In the genomic region with DNA sequence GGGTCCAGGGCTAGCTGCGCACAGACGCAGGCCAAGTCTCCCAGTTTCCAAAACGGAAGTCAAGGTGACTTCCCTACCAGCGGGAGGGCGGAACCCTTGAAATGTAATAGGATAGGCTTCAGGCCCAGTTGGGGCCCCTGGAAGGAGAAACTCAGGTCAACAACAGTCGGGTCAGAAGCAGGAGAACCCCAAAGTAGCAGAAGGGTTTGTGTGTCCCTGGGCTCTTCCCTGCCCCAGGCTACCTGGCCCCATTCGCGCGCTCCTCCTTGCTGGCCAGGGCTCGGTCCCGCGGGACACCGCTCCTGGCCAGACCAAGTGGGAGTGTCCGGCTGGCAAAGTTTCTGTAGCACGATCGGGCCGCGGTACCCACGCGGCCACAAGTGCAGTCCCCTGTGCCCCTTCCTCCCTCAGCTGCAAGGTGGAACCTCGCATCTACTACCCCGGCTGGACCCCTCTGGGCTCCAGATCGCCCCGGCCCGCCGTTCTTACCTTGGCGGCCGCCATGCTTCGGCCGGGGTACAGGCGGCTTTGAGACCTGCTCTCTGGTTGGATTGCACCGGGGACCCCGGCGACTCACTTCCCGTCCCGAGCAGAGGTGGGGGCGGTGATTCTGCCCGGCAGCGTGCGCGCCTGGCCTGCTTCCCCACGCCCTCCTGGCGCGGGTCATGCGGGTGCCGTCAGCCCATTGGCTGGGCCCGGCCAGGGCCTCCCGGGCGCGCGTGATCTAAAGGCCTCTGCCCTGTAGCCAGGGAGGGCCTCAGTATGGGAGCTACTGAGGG, we compare ENCODE assay signal across 7 mouse cellular contexts. TPM values are rescaled to one million over a fixed set of nuclear protein-coding genes. Genes with fewer than 3 reads are reported as not detected.
DNase-seq lines count a peak whose midpoint lies in the region; ATAC-seq and TF ChIP-seq lines count a peak whose summit lies in the region.

Slc25a13 (minus strand) TSS at position 667 of the 779 bp plus-strand sequence.

- H3K9ac ChIP-seq in forebrain, postnatal 0 days = peak within 1 kb of the TSS; percentile 67
- peak within 1 kb of the TSS; percentile 80 for H3K9ac ChIP-seq in hindbrain, embryonic 13.5 days
- peak within 1 kb of the TSS; percentile 83 for H3K9ac ChIP-seq in limb, embryonic 13.5 days
- peak within 1 kb of the TSS; percentile 54 for H3K9ac ChIP-seq in midbrain, embryonic 14.5 days (replicated peaks; ENCODE audit: low read length)

- no peaks in the 10 kb centered on the region for H3K36me3 ChIP-seq in forebrain, postnatal 0 days (ENCODE audit: insufficient read depth)
- no peaks in the 10 kb centered on the region for H3K36me3 ChIP-seq in hindbrain, embryonic 13.5 days
- no peaks in the 10 kb centered on the region for H3K36me3 ChIP-seq in limb, embryonic 13.5 days
- H3K36me3 ChIP-seq in midbrain, embryonic 14.5 days (ENCODE audit: control insufficient read depth, insufficient read depth, low read length) = no peaks in the 10 kb centered on the region

- TF ChIP-seq CTCF in forebrain, postnatal 0 days (IDR thresholded peaks at IDR 0.05; ENCODE audit: low read depth) = no peak

- DNase-seq in ZHBTc4 (ENCODE audit: low read depth, low spot score) = peak; percentile 87
- DNase-seq in cerebellum, adult 11-12 months = peak; percentile 31
- DNase-seq in forebrain, postnatal 0 days = peak; percentile 53
- peak; percentile 76 for DNase-seq in midbrain, embryonic 14.5 days
- DNase-seq in spleen, postnatal 10 days (ENCODE audit: low spot score in 2 of 2) = peak; percentile 35 to 72

- no peaks in the 10 kb centered on the region for H3K9me3 ChIP-seq in forebrain, postnatal 0 days (ENCODE audit: low read length)
- H3K9me3 ChIP-seq in hindbrain, embryonic 13.5 days = no peaks in the 10 kb centered on the region
- H3K9me3 ChIP-seq in limb, embryonic 13.5 days = no peaks in the 10 kb centered on the region
- no peaks in the 10 kb centered on the region for H3K9me3 ChIP-seq in midbrain, embryonic 14.5 days (ENCODE audit: control insufficient read depth, low read length)

- ATAC-seq in forebrain, postnatal 0 days = peak; percentile 91
- ATAC-seq in hindbrain, embryonic 13.5 days (ENCODE audit: low FRiP score) = peak; percentile 95
- peak; percentile 87 for ATAC-seq in limb, embryonic 13.5 days (ENCODE audit: low FRiP score, low read depth)
- ATAC-seq in midbrain, embryonic 14.5 days (ENCODE audit: low FRiP score, low TSS enrichment) = peak; percentile 90

- WGBS in forebrain, postnatal 0 days = 3% methylated on average over 50 of the region's 51 CpGs
- WGBS in hindbrain, embryonic 13.5 days = under 1% methylated on average over 51 of the region's 51 CpGs
- under 1% methylated on average over 51 of the region's 51 CpGs for WGBS in limb, embryonic 13.5 days
- WGBS in midbrain, embryonic 14.5 days = under 1% methylated on average over 51 of the region's 51 CpGs

- H3K27ac ChIP-seq in forebrain, postnatal 0 days (ENCODE audit: low read depth, low read length) = no peak within 1 kb of the TSS
- no peak within 1 kb of the TSS for H3K27ac ChIP-seq in hindbrain, embryonic 13.5 days
- H3K27ac ChIP-seq in limb, embryonic 13.5 days = peak within 1 kb of the TSS; percentile 44; the same call in 1 of the 2 replicates
- no peak within 1 kb of the TSS for H3K27ac ChIP-seq in midbrain, embryonic 14.5 days (replicated peaks; ENCODE audit: low read depth, low read length)

- H3K4me3 ChIP-seq in forebrain, postnatal 0 days (ENCODE audit: low read depth, low read length) = peak within 1 kb of the TSS; percentile 58
- peak within 1 kb of the TSS; percentile 67 for H3K4me3 ChIP-seq in hindbrain, embryonic 13.5 days
- peak within 1 kb of the TSS; percentile 73 for H3K4me3 ChIP-seq in limb, embryonic 13.5 days
- peak within 1 kb of the TSS; percentile 49 for H3K4me3 ChIP-seq in midbrain, embryonic 14.5 days (replicated peaks; ENCODE audit: low read depth, low read length)

- no peaks in the 10 kb centered on the region for H3K4me1 ChIP-seq in forebrain, postnatal 0 days (ENCODE audit: insufficient read depth)
- H3K4me1 ChIP-seq in hindbrain, embryonic 13.5 days (replicated peaks) = peaks cover 12% of the 10 kb centered on the region
- H3K4me1 ChIP-seq in limb, embryonic 13.5 days = peaks cover 27% of the 10 kb centered on the region
- peaks cover 3% of the 10 kb centered on the region; the same call in 1 of the 2 replicates for H3K4me1 ChIP-seq in midbrain, embryonic 14.5 days (ENCODE audit: control insufficient read depth, insufficient read depth, low read length)

- H3K4me2 ChIP-seq in forebrain, postnatal 0 days (ENCODE audit: low read depth) = peak within 1 kb of the TSS; percentile 83
- peak within 1 kb of the TSS; percentile 95 for H3K4me2 ChIP-seq in hindbrain, embryonic 13.5 days
- peak within 1 kb of the TSS; percentile 88 for H3K4me2 ChIP-seq in limb, embryonic 13.5 days (replicated peaks)
- H3K4me2 ChIP-seq in midbrain, embryonic 14.5 days (ENCODE audit: low read length) = peak within 1 kb of the TSS; percentile 97

- H3K27me3 ChIP-seq in forebrain, postnatal 0 days (ENCODE audit: insufficient read depth, low read length) = no peaks in the 10 kb centered on the region
- no peaks in the 10 kb centered on the region for H3K27me3 ChIP-seq in hindbrain, embryonic 13.5 days
- no peaks in the 10 kb centered on the region for H3K27me3 ChIP-seq in limb, embryonic 13.5 days
- H3K27me3 ChIP-seq in midbrain, embryonic 14.5 days (ENCODE audit: control insufficient read depth, insufficient read depth, low read length) = no peaks in the 10 kb centered on the region

RNA-seq across cellular contexts. Expression of gene Slc25a13, which starts in this region (rescaled TPM):
- total RNA-seq in forebrain, postnatal 0 days (2014; rRNA removed) = 2.3 and 5.2 TPM in 2 replicates
- polyA plus RNA-seq in forebrain, postnatal 0 days (2015; fragmentation: Nextera tagmentation; extraction: Ambion mirVana) = 3.1 and 3.2 TPM in 2 replicates
- 7.4 and 7.8 TPM in 2 replicates for polyA plus RNA-seq in hindbrain, embryonic 13.5 days (2015; fragmentation: Nextera tagmentation; extraction: Ambion mirVana)
- polyA plus RNA-seq in limb, embryonic 13.5 days (2015; fragmentation: Nextera tagmentation; extraction: Ambion mirVana) = 25.7 and 26.4 TPM in 2 replicates
- polyA plus RNA-seq in midbrain, embryonic 14.5 days (2014; fragmentation: Nextera tagmentation; extraction: Ambion mirVana) = 3.2 and 6.9 TPM in 2 replicates

Comparison
In these comparisons a context has a peak if more than half of its experiments do, and no peak if none do; other contexts are left out.
1. DNase-seq: peak in every context shown above with its lines; median percentile 87 in ZHBTc4; 76 in midbrain, embryonic 14.5 days; 54 in spleen, postnatal 10 days; 53 in forebrain, postnatal 0 days; 31 in cerebellum, adult 11-12 months.